Mouse (Mus musculus) cerebral cortex, adult 2 months (tissue): ENCODE data around the gene 4930519P11Rik.

Experiments used
- WGBS: fragments of 180-500 bp; shearing (Covaris S2); methylation state at CpG from one replicate; pipeline ENCODE4 v1.1.7; 2018; 5-methylcytosine and 5-hydroxymethylcytosine counted together

4930519P11Rik gene

DNA sequence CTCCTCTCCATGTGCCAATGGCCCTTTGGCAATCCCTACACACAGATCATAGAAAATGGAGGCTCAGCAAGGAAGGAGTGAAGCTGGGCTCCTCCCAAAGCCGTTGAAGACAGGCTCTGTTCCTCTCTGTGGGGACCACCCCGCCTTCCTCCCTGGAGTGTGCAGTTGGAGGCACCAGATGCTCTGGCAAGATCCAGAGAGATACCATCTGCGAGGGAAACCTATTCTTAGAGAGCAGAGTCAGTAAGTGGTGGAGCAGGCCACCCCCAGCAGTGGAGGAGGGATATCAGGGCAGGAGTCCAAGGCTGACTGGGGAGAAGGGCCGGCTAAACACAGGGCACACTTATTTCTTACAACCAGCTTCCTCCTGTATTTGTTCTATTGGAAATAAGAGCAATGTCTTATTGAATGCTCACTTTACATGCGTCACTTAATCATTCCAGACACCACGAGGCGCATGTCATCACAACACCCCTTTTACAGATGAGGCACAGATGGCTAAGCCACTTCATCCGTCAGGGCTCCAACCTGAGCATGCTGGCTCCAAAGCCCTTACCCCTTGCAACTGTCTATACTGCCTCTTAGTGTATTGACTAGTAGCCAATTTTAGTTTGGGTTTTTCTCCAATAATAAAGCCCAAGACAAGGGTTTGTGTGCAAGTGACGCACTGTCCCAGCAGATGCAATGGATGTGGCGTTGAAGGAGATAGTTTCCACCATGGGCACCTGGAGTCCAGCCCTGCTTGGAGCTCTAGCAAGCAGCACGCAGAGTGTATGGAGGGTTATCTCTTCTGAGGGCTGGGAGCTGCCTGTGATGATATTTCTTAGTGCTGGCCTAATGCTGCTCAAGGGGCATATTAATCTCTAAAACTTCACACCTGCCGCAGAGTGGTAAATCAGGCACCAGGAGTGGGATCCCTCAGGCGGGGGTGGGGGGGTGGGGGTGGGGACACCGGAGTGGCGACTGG lies 29.0 kb downstream of the 4930519P11Rik start:
- WGBS = 32% methylated on average over 15 of the region's 15 CpGs

- WGBS = 69% methylated on average over 1 of the region's 1 CpGs
Measured at GRCm38 (mm10) chr2:154581421-154581820, 31.8 kb downstream of the 4930519P11Rik start.

- WGBS = 50% methylated on average over 8 of the region's 8 CpGs
Measured at GRCm38 (mm10) chr2:154580586-154580985, 32.7 kb downstream of the 4930519P11Rik start.

GRCm38 (mm10) chr2:154577744-154578067 lies 35.5 kb downstream of the 4930519P11Rik start:
- WGBS = 92% methylated on average over 6 of the region's 6 CpGs

DNA sequence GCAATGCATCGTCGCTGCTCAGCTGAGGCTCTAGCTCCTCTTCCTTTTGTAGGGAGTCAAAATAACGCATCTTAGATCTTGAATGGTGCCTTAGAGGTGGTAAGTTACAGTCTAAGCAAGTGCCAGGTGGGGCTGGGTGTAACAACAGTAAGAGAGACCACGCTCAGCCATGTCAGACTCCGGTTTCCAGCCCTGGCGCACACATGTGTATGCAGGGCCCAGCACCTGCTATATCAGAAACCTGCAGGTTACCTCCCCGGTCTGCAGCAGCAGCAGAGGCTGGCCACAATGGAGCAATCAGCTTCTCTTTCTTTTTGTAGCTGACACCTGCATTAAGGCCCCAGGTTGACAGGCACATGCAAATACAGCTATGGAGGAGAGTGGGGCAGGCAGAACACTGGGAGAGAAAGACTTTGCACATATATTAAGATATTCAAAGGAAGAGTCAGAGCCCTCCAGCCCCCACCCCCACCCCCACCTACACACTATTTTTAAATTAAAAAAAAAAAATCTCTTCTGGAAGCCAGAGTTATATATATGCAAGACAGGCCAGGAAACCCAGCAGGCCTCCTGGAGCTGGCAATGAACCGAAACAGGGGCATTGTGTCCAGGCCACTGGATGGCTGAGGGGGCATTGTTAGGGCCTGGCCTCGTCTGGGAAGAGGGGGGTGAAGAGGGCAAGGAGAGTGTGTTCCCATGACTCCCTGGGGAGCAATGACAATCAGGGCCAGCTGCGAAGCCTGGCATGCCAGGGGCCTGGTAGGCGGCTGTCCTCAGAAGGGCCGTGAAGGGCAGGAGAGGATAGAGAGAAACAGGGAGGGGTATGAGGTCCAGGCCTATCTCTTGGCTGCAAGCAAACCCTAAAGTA lies 36.1 kb downstream of the 4930519P11Rik start:
- WGBS = 66% methylated on average over 12 of the region's 12 CpGs

DNA sequence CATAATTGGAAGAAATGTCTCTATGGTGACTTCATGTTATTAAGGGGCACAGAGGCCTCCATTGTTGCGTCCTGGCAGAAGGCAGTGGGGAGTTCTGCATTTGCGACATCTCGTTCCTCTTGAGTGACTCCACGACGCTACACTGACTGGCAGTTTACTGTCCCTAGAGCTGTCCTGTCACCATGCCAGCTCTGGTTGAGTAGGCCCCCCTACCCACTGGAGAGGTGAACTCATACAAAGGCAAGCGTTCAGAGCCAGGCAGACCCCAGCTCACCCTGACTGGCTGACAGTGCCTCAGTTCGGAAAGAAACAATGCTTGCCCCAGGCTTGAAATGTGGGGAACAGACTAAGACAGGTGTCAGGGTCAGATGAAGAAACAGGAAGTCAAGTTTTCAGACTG lies 39.0 kb downstream of the 4930519P11Rik start:
- 65% methylated on average over 7 of the region's 7 CpGs for WGBS

DNA sequence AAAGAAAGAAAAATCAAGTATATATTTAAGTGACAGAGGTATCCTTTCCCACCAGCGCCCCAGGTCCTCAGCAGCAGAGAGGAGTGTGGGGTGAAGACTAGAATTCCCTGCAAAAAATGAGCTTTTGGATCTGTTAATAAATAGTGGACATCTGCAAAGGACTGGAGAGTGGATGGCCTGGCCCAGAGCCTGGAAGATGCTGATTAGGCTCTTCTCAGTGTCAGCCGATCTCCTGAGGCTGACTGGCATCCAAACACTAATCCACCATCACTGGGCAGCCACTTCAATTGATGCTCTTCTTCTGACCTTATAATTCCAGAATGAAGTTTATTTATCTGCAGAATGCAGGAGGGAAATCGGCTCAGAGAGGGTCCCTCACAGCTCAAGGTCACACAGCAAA lies 40.2 kb downstream of the 4930519P11Rik start:
- WGBS = 83% methylated on average over 3 of the region's 3 CpGs

DNA sequence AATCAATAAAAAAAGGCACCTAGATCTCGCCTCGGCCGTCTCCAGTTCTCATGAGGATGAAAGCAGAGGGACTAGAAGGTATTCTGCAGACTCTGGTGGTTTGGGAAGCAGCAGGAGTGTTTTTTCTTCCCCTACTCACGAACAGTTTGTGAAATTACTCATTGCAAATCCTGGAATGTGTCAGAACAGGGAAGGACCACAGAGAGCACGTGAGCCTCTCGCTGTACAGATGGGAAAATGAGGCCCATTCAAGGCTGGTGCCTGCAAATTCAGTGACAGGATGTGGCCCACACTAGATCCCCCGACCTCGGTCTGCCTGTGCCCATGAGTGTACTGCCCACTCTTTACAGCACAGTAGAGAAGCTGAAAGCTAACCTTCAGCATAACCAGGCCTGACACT lies 41.3 kb downstream of the 4930519P11Rik start:
- WGBS = 61% methylated on average over 8 of the region's 8 CpGs

DNA sequence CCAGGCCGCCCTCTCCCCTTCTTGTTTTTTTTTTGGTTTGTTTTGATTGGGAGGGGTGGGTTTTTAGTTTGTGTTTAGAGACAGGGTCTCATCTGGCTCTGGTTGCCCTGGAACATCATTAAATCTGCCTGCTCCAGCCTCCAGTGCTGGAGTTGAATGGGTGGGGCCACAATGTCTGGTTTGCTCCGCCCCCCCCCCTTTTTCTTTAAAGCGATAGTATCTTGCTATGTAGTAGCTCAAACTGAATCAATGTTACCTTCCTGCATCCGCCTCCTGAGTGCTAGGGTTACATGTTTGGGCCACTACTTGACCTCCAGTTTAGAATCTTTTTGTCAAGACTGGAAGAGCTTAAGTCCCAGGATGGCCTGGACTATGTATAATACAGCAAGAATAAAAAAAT lies 42.0 kb downstream of the 4930519P11Rik start:
- 90% methylated on average over 4 of the region's 4 CpGs for WGBS

DNA sequence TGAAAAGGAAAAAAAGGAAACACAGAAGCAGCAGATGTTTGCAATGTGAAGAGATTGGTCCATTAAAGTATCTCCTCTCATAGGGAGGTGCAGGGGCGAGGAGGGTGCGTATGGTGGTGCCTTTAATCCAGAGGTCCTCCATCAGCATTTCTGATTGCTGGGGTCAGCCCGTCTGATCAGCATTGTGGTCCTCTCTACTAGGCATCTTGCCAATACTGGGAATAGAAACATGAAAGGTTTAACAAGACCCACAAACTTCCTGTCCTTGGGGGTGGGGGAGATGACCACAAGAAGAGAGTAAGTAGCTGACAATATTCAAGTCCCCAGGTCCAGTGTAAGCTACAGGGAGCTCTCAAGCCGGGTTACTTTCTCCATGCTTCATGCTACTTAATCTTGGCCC lies 42.6 kb downstream of the 4930519P11Rik start:
- WGBS = 69% methylated on average over 4 of the region's 4 CpGs

- WGBS = under 1% methylated on average over 42 of the region's 44 CpGs
Measured at GRCm38 (mm10) chr2:154569836-154570286, 43.4 kb downstream of the 4930519P11Rik start, which contains the start of gene E2f1. Gene E2f1 (minus strand): TSS chr2:154569892.

DNA sequence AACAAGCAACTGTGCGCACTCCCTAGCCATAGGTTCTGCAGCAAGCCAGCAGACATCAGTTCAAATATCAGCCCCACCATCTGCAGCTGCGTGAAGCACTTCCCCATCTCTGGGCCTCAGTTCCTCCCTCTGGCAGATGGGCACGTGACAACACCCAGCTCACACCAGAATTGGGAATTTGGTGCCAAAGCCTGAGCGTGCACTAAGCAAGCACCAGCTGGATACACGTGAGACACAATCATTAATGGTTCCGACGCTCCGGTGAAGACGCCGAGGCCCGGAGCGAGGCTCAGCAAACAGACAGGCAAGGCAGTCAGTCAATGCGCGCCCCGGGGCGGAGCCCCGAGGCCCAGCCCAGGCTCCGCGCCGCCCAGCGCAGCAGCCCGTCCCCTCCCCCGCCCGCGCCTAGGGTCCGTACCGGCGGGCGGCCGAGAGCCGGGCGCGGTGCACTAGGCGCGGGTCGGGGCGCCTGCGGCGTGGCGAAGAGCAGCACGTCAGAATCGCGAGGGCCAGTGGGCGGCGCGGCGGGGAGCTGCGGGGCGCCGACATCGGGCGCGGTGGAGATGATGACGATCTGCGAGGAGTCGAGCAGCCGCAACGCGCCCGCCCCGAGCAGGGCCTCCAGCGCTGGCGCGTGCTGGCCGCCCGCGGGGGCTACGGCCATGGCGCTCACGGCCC lies 44.0 kb downstream of the 4930519P11Rik start:
- WGBS = 1% methylated on average over 65 of the region's 70 CpGs

- 43% methylated on average over 10 of the region's 10 CpGs for WGBS
Measured at GRCm38 (mm10) chr2:154568329-154569070, 44.7 kb downstream of the 4930519P11Rik start.

DNA sequence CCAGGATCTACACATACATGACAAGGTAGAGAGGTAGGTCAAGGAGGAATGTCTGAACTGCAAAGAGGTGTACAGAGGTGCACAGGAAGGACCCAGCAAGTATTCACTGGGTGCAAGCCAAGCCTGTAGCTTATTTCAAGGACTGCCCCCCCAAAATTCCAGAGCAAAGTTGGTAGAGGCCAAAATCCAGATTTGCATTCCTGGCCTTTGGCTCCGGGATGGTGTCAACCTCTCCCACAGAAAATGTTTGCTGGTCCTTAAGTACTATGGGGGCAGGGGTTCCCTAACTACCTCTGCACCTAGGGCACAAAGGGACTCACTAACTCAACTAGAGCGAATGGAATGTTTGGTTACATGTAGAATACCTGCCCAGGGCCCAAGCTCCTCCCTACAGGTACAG lies 45.5 kb downstream of the 4930519P11Rik start:
- WGBS = 87% methylated on average over 2 of the region's 2 CpGs

DNA sequence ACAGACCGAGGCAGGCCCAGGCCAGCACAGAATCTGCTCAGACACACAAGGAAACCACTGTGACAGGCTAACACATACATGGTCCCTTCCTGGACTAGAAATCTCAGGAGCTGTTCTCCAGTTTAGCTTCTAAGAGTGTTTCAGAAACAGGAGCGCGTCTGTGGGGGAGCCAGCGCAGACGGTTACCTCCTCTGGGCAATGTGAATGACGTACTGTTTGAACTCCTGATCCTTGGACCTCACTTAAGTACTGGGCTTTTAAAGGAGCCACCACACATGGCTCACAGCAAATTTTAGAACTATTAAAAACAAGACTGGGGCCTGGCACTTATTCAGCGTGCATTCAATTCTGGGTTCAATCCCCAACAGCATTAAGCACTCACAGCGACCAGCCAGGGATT lies 46.6 kb downstream of the 4930519P11Rik start:
- WGBS = 79% methylated on average over 8 of the region's 8 CpGs

- WGBS = 75% methylated on average over 3 of the region's 3 CpGs
Measured at GRCm38 (mm10) chr2:154565562-154565961, 47.7 kb downstream of the 4930519P11Rik start.

DNA sequence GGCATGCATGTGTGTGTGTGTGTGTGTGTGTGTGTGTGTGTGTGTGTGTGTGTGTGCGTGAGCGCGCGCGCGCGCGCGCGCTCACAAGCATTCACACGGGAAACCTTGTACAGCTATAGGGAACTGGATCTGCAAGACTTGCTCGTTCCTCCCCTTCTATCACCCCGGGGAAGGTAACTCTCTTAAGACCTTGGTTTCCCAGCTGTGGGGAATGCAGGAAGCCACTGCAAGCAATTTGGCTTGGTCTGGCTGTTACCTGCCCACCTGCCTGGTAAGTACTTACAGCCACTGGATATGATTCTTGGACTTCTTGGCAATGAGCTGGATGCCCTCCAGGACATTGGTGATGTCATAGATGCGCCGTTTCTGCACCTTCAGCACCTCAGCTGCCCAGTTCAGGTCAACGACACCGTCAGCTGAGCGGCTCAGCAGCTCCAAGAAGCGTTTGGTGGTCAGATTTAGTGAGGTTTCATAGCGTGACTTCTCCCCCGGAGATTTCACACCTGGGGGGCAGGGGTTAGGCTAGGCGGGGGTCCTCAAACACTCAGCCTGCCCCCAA lies 49.5 kb downstream of the 4930519P11Rik start:
- WGBS = 94% methylated on average over 22 of the region's 22 CpGs
